In genomic region chr3:98510414-98510813, GRCm38 (mm10) we compare ENCODE assay signal across 24 mouse cellular contexts. TPM values are rescaled to one million over a fixed set of nuclear protein-coding genes. Genes with fewer than 3 reads are reported as not detected.
"Had no signal": no experiment of that assay in that cellular context is flagged by ENCODE, and none has a peak within 500 bp of the region (broad histone marks: within the 10 kb centered on the region; RNA-seq: fewer than 3 reads in every experiment).

Gene Hsd3b4 (minus strand): TSS chr3:98510514.

RNA-seq across cellular contexts. Expression of gene Hsd3b4, which starts in this region (rescaled TPM):
- polyA plus RNA-seq: limb, embryonic 10.5 days; limb, embryonic 11.5 days; limb, embryonic 12.5 days; limb, embryonic 13.5 days; limb, embryonic 14.5 days; limb, embryonic 15.5 days; liver, adult 2 months; liver, embryonic 16.5 days; lung, adult 2 months; lung, embryonic 14.5 days; lung, embryonic 16.5 days; lung, postnatal 0 days; macrophage; midbrain, embryonic 10.5 days; midbrain, embryonic 11.5 days; midbrain, embryonic 12.5 days; midbrain, embryonic 13.5 days; midbrain, embryonic 14.5 days; midbrain, embryonic 15.5 days; midbrain, embryonic 16.5 days; midbrain, postnatal 0 days; myocyte; neural tube, embryonic 11.5 days; neural tube, embryonic 12.5 days had no signal
